Mouse (Mus musculus): Measurements from ENCODE around the gene Stard3.
"Not testable (repeated sequence)": the region's sequence is repeated elsewhere in the genome, so short reads cannot be mapped to it uniquely, and the experiment has no call there.

Stard3 gene

GRCm38 (mm10) chr11:98373244-98373643 is 15.1 kb downstream of the Stard3 start:
- DNase-seq (ENCODE audit: low spot score in 2 of 2): no peak

GRCm38 (mm10) chr11:98374266-98374665 is 16.1 kb downstream of the Stard3 start:
- DNase-seq (ENCODE audit: low spot score in 2 of 2): no peak

- DNase-seq (ENCODE audit: low spot score in 2 of 2): no peak
These were observed 18.6 kb downstream of the Stard3 start for GRCm38 (mm10) chr11:98376756-98377155.

- no peak for DNase-seq (ENCODE audit: low spot score in 2 of 2)
These were observed 19.6 kb downstream of the Stard3 start for GRCm38 (mm10) chr11:98377787-98378186.

- no peak for DNase-seq (ENCODE audit: low spot score in 2 of 2)
These were observed 21.2 kb downstream of the Stard3 start for GRCm38 (mm10) chr11:98379379-98379778.

- DNase-seq (ENCODE audit: low spot score in 2 of 2): no peak
These were observed 21.9 kb downstream of the Stard3 start for GRCm38 (mm10) chr11:98380106-98380505.

GRCm38 (mm10) chr11:98381651-98382050 is 23.5 kb downstream of the Stard3 start:
- DNase-seq (ENCODE audit: low spot score in 2 of 2): no peak

GRCm38 (mm10) chr11:98382405-98382804 is 24.2 kb downstream of the Stard3 start:
- not testable (repeated sequence) for DNase-seq (ENCODE audit: low spot score in 2 of 2)

GRCm38 (mm10) chr11:98383261-98384030 is 25.3 kb downstream of the Stard3 start, which contains the start of gene Tcap:
TSS of gene Tcap (plus strand) at chr11:98383811.
- no peak for DNase-seq (ENCODE audit: low spot score in 2 of 2)

GRCm38 (mm10) chr11:98384216-98384615 is 26.0 kb downstream of the Stard3 start:
- no peak for DNase-seq (ENCODE audit: low spot score in 2 of 2)

- no peak for DNase-seq (ENCODE audit: low spot score in 2 of 2)
These were observed 26.8 kb downstream of the Stard3 start for GRCm38 (mm10) chr11:98384721-98385637.

GRCm38 (mm10) chr11:98385638-98386585 is 27.7 kb downstream of the Stard3 start, which contains the start of gene Pnmt:
TSS of gene Pnmt (plus strand) at chr11:98386450.
- no peak for DNase-seq (ENCODE audit: low spot score in 2 of 2)

- DNase-seq (ENCODE audit: low spot score in 2 of 2): no peak
These were observed 28.4 kb downstream of the Stard3 start for GRCm38 (mm10) chr11:98386596-98386995.

- DNase-seq (ENCODE audit: low spot score in 2 of 2): no peak
These were observed 28.9 kb downstream of the Stard3 start for GRCm38 (mm10) chr11:98387056-98387577.

- no peak for DNase-seq (ENCODE audit: low spot score in 2 of 2)
These were observed 30.1 kb downstream of the Stard3 start for GRCm38 (mm10) chr11:98388282-98388681.

- peak; percentile 61 to 79 for DNase-seq (ENCODE audit: low spot score in 2 of 2)
These were observed 31.1 kb downstream of the Stard3 start for GRCm38 (mm10) chr11:98389221-98389780.

- DNase-seq (ENCODE audit: low spot score in 2 of 2): no peak
These were observed 32.0 kb downstream of the Stard3 start for GRCm38 (mm10) chr11:98390141-98390540.

GRCm38 (mm10) chr11:98392034-98392433 is 33.9 kb downstream of the Stard3 start:
- no peak for DNase-seq (ENCODE audit: low spot score in 2 of 2)

GRCm38 (mm10) chr11:98392645-98393044 is 34.5 kb downstream of the Stard3 start:
- no peak for DNase-seq (ENCODE audit: low spot score in 2 of 2)

GRCm38 (mm10) chr11:98393317-98393716 is 35.1 kb downstream of the Stard3 start:
- no peak for DNase-seq (ENCODE audit: low spot score in 2 of 2)

- DNase-seq (ENCODE audit: low spot score in 2 of 2): no peak
These were observed 36.1 kb downstream of the Stard3 start for GRCm38 (mm10) chr11:98394301-98394700.

Data from frontal cortex, postnatal 36 days (tissue).